Mouse (Mus musculus): ENCODE data around the gene Lif. TPM values are rescaled to one million over a fixed set of nuclear protein-coding genes. Genes with fewer than 3 reads are reported as not detected.

The Lif gene
- polyA plus RNA-seq, 1 experiment: not detected

DNA sequence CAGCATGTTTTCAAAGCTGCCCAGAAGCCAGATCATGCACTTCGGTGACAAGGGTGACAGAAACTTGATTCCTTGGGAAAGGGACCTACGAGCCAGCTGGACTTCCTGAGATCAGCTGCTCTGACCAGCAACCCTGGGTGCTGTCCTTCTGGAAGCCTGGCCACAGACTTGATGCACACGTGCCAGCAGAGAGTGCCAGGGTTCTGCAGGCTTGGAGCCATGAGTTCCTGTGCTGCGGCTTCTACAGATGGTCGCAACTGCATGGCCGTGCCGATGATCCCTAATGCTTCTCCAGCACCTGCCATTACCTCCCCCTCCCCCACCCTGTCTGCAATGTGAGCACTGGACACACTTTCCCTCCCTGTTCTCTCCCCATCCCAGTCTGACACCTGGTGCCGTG lies 28.9 kb upstream of the Lif start:
- Histone ChIP-seq H3K36me3 (ENCODE audit: control insufficient read depth) (peaks cover 77% of the 10 kb centered on the region), H3K4me1 (ENCODE audit: control insufficient read depth) (peaks cover 88% of the 10 kb centered on the region), H3K9me3 (ENCODE audit: control insufficient read depth, low read length) (no peaks in the 10 kb centered on the region), H3K27me3 (ENCODE audit: control insufficient read depth) (no peaks in the 10 kb centered on the region), H3K4me3 (replicated peaks) (no peak overlapping the region)
- TF ChIP-seq TAL1 (IDR thresholded peaks at IDR 0.05; ENCODE audit: low read length) (no peak), GATA1 (IDR thresholded peaks at IDR 0.05; ENCODE audit: low read length) (no peak)

DNA sequence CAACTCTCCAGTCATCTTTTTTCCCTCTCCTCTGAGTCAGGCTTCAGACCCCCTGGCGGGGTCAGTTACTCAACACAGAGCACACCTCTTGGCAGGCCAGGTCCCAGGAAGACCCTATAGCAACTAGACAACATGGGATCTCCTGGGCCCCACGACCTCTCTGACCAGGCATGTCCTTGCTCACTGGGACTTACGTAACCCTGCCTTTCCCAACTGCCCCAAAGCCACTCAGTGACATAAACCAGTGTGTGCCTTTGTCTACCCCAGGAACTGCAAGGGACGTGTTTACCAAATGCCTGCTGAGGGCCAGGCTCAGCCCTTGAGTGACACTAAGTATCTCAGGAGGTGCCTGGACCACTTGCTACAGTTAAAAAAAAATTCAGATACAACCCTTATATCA lies 27.5 kb upstream of the Lif start:
- Histone ChIP-seq H3K36me3 (ENCODE audit: control insufficient read depth) (peaks cover 86% of the 10 kb centered on the region), H3K4me3 (replicated peaks) (no peak overlapping the region), H3K9me3 (ENCODE audit: control insufficient read depth, low read length) (no peaks in the 10 kb centered on the region), H3K27me3 (ENCODE audit: control insufficient read depth) (no peaks in the 10 kb centered on the region), H3K4me1 (ENCODE audit: control insufficient read depth) (peaks cover 85% of the 10 kb centered on the region)
- TF ChIP-seq GATA1 (IDR thresholded peaks at IDR 0.05; ENCODE audit: low read length) (no peak), TAL1 (IDR thresholded peaks at IDR 0.05; ENCODE audit: low read length) (no peak)

DNA sequence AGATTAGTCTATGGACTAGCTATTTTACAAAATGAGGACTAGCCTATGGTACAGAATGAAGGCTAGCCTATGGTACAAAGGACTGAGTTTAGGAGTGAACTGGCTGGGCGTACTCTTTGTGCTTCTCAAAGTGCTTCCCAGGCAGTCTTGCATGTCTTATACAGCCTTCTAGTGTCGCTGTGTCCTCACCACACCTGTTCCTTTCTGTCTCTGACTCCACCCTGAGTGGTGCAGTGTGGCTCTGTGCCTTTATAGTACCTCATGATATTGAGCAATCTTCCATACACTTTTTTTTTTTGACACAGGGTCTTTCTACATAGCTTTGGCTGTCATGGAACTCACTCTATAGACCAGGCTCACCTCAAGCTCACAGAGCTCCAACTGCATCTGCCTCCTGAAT lies 25.9 kb upstream of the Lif start:
- Histone ChIP-seq H3K4me1 (ENCODE audit: control insufficient read depth) (peaks cover 84% of the 10 kb centered on the region), H3K4me3 (replicated peaks) (no peak overlapping the region), H3K27me3 (ENCODE audit: control insufficient read depth) (no peaks in the 10 kb centered on the region), H3K9me3 (ENCODE audit: control insufficient read depth, low read length) (no peaks in the 10 kb centered on the region), H3K36me3 (ENCODE audit: control insufficient read depth) (peaks cover 73% of the 10 kb centered on the region)
- no peak for TF ChIP-seq GATA1 (IDR thresholded peaks at IDR 0.05; ENCODE audit: low read length)
- no peak for TF ChIP-seq TAL1 (IDR thresholded peaks at IDR 0.05; ENCODE audit: low read length)

DNA sequence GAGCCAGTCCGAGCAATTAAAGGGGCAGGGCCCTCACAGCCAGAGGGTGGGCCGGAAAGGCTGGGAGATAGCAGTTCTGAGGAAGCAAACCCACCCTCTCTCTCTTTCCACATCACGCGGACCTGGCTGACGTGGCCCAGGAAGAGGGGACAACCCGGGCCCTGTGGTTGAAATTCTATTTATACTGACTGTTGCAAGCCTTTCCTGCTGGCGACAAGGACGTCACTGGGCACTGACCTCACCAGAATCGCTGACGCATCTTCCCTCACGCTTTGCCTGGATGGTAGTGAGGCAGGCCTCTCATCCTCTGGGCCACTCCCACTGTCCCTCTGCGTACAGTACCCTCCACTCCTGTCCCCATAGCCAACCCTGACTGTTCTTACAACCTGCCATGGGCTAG lies 24.7 kb upstream of the Lif start:
- H3K36me3 ChIP-seq (ENCODE audit: control insufficient read depth): peaks cover 66% of the 10 kb centered on the region
- H3K4me3 ChIP-seq (replicated peaks): no peak overlapping the region
- H3K9me3 ChIP-seq (ENCODE audit: control insufficient read depth, low read length): no peaks in the 10 kb centered on the region
- peaks cover 84% of the 10 kb centered on the region for H3K4me1 ChIP-seq (ENCODE audit: control insufficient read depth)
- no peak for TF ChIP-seq GATA1 (IDR thresholded peaks at IDR 0.05; ENCODE audit: low read length)
- no peak for TF ChIP-seq TAL1 (IDR thresholded peaks at IDR 0.05; ENCODE audit: low read length)
- H3K27me3 ChIP-seq (ENCODE audit: control insufficient read depth): no peaks in the 10 kb centered on the region

DNA sequence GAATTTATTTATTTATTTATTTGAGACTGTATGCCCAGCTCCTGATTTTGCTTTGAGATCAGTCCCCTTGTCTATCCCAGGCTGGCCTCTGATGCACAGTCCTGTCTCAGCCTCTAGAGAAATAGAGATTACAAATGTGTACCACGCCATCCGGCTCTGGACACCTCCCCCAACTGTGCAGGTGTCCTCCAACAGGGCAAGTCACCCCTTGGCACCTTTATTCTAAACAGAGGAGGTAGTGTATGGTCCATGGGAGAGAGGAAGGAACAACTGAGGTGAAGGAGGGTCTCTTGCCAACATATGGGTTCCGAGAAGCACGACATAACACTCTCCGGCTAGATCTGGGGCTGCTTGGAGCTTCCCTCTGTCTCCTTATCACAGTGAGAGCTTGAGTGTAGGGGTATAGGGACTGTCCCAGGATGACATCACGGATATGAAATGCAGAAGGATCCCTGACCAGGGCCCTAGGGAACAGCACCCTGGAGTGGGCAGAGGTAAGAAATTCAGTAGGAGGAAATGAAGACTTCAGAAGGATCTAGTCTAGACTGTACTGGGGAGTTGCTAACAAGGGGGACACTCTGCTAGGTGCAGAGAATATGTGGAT lies 22.2 kb upstream of the Lif start:
- Histone ChIP-seq H3K36me3 (ENCODE audit: control insufficient read depth) (peaks cover 52% of the 10 kb centered on the region), H3K9me3 (ENCODE audit: control insufficient read depth, low read length) (peaks cover 7% of the 10 kb centered on the region; the same call in 1 of the 2 replicates), H3K4me3 (replicated peaks) (peak overlapping the region; percentile 42), H3K27me3 (ENCODE audit: control insufficient read depth) (no peaks in the 10 kb centered on the region), H3K4me1 (ENCODE audit: control insufficient read depth) (peaks cover 64% of the 10 kb centered on the region)
- TF ChIP-seq GATA1 (IDR thresholded peaks at IDR 0.05; ENCODE audit: low read length): no peak
- TF ChIP-seq TAL1 (IDR thresholded peaks at IDR 0.05; ENCODE audit: low read length): no peak

DNA sequence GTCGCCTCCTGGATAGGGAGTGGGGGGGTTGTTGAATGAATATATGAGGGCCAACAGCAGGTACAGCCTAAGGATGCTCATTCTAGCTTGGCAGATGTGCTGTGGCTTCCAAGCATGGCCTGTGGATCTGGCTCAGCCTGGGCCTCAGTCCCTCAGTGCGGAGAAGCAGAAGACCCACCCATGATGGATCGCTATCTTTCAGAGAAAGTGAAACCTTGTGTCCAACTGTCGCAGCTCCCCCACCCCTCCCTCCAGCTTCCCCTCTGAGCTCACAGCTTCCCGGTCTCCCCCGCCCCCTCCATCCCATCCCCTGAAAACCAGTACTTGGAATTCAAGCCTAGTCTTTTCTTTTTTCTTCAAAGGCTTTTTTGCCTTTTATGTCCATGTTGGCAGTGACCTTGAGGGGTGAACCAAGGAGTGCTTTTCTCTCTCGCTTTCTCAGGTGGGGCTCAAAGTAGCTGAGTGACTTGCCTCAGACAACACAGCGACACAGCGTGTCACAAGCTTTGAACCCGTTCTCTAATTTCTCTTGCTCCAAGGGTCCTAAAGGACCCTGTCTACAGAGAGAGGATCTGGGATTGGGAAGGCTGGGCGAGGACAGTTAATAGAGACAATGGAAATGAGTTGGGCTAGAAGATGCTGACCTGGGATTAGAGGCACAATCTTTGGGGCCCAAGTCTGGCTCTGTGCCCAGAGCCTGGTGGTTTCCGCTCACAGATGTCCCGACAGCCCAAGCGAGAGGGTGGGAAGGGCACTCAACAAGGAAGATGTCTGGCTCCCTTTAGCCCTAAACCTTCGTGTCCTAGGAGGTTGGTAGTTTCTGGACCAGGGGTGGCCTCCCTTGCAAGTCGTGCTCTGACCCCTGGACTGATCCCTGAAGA lies 21.5 kb upstream of the Lif start, which contains the start of gene Osm:
Osm (plus strand) TSS at position 756 of the 881 bp plus-strand sequence.
- H3K27me3 ChIP-seq (ENCODE audit: control insufficient read depth): no peaks in the 10 kb centered on the region
- peak within 1 kb of the TSS; percentile 42 for H3K4me3 ChIP-seq (replicated peaks)
- peaks cover 7% of the 10 kb centered on the region; the same call in 1 of the 2 replicates for H3K9me3 ChIP-seq (ENCODE audit: control insufficient read depth, low read length)
- TF ChIP-seq GATA1 (IDR thresholded peaks at IDR 0.05; ENCODE audit: low read length) (no peak), TAL1 (IDR thresholded peaks at IDR 0.05; ENCODE audit: low read length) (no peak)
- peaks cover 61% of the 10 kb centered on the region for H3K4me1 ChIP-seq (ENCODE audit: control insufficient read depth)
- peaks cover 47% of the 10 kb centered on the region for H3K36me3 ChIP-seq (ENCODE audit: control insufficient read depth)

DNA sequence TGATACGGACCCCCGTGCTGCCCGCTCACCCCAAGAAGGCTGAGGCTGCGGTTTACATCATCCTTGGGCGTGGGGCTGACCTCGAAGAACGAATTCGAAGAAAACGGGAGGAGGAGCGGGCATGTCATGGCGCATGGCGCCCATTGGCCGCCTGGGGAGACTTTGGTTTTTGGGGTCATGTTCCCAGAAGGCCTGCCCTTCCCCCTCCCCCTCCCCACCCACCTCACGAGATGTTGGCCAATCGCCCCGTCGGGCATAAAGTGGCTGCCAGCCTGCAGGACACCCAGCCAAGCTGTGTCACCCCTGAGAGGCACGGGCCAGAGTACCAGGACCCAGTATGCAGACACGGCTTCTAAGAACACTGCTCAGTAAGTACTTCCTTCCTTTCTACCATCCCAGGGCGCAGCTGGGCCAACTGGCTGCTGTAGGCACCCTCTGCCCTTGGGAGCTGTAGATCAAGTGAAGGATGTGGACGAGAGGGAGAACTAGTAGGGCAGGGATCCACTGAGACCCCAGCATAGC lies 20.8 kb upstream of the Lif start:
- Histone ChIP-seq H3K4me3 (replicated peaks) (peak overlapping the region; percentile 42), H3K36me3 (ENCODE audit: control insufficient read depth) (peaks cover 40% of the 10 kb centered on the region), H3K4me1 (ENCODE audit: control insufficient read depth) (peaks cover 58% of the 10 kb centered on the region), H3K27me3 (ENCODE audit: control insufficient read depth) (no peaks in the 10 kb centered on the region), H3K9me3 (ENCODE audit: control insufficient read depth, low read length) (peaks cover 7% of the 10 kb centered on the region; the same call in 1 of the 2 replicates)
- TF ChIP-seq TAL1 (IDR thresholded peaks at IDR 0.05; ENCODE audit: low read length) (no peak), GATA1 (IDR thresholded peaks at IDR 0.05; ENCODE audit: low read length) (no peak)

DNA sequence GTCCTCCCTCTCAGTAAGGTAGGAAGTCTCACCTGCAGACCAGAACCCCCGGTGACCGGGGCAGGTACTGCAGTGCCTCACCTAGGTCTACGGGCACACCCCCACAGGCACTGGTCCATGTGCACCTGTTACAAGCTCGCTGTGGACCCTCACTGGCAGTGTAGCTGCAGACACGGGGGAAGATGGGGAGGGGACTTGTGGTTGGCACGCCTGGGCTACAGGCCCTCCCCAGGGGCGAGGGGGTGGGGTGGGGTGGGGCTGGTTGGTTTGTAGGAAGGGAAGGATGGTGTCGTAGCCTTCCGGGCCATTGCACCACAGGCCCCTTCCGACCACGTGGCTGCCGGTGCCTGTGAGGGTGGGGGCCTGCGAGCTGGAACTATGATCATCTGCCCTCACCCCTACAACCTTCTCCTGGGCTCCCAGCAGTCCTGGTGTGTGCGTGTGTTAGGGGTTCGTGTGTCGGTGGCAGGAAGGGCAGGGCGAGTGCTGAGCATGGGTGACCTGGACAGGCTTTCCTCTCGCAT lies 19.9 kb upstream of the Lif start:
- Histone ChIP-seq H3K9me3 (ENCODE audit: control insufficient read depth, low read length) (peaks cover 7% of the 10 kb centered on the region; the same call in 1 of the 2 replicates), H3K27me3 (ENCODE audit: control insufficient read depth) (no peaks in the 10 kb centered on the region), H3K36me3 (ENCODE audit: control insufficient read depth) (peaks cover 32% of the 10 kb centered on the region), H3K4me1 (ENCODE audit: control insufficient read depth) (peaks cover 54% of the 10 kb centered on the region), H3K4me3 (replicated peaks) (peak overlapping the region; percentile 42)
- TF ChIP-seq TAL1 (IDR thresholded peaks at IDR 0.05; ENCODE audit: low read length) (no peak), GATA1 (IDR thresholded peaks at IDR 0.05; ENCODE audit: low read length) (no peak)

DNA sequence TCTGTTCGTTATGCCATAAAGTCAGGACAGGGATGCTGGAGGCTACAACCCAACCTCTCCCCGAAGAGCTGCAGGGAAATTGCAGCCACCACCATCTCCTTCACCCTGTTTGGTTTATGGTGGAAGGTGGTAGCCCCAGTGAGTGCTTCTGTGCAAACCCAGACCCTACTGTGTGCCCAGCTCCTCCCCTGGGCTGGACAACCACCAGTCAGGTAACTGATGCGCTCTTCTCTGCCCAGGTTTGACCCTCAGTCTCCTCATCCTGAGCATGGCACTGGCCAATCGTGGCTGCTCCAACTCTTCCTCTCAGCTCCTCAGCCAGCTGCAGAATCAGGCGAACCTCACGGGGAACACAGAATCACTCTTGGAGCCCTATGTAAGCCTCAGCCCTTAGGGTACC lies 19.2 kb upstream of the Lif start:
- no peak for TF ChIP-seq GATA1 (IDR thresholded peaks at IDR 0.05; ENCODE audit: low read length)
- no peak for TF ChIP-seq TAL1 (IDR thresholded peaks at IDR 0.05; ENCODE audit: low read length)
- Histone ChIP-seq H3K9me3 (ENCODE audit: control insufficient read depth, low read length) (peaks cover 7% of the 10 kb centered on the region; the same call in 1 of the 2 replicates), H3K36me3 (ENCODE audit: control insufficient read depth) (peaks cover 25% of the 10 kb centered on the region), H3K4me3 (replicated peaks) (no peak overlapping the region), H3K4me1 (ENCODE audit: control insufficient read depth) (peaks cover 47% of the 10 kb centered on the region), H3K27me3 (ENCODE audit: control insufficient read depth) (no peaks in the 10 kb centered on the region)
